Mouse (Mus musculus) forebrain, embryonic 11.5 days (tissue): ENCODE measurements around the gene Card19. TPM values are rescaled to one million over a fixed set of nuclear protein-coding genes. Genes with fewer than 3 reads are reported as not detected.

Source experiments
- ATAC-seq: fragments of 200-750 bp; cut with Nextera tagmentation; replicated peaks from 2 replicates; pipeline ENCODE4 v1.8.0; 2017; ENCODE audit warnings: moderate TSS enrichment; ENCODE audit not compliant: low FRiP score
- DNase-seq: peaks from one replicate; pipeline ENCODE4 v3.0.0-alpha.2; 2017; ENCODE audit warnings: low spot score
- H3K27ac ChIP-seq: fragments of 300-500 bp; sonication (generic); 2 replicates; pipeline ENCODE4 v1.5.1; 2014; ENCODE audit warnings: low read depth, low read length
- H3K27me3 ChIP-seq: fragments of 300-500 bp; sonication (generic); 2 replicates; pipeline ENCODE4 v1.6.1; 2014; ENCODE audit warnings: mild to moderate bottlenecking, low read length, mixed read lengths; ENCODE audit not compliant: control insufficient read depth, insufficient read depth
- H3K36me3 ChIP-seq: fragments of 300-500 bp; sonication (generic); 2 replicates; pipeline ENCODE4 v1.6.1; 2014; ENCODE audit warnings: mild to moderate bottlenecking, low read length, moderate library complexity, mixed read lengths; ENCODE audit not compliant: control insufficient read depth, insufficient read depth
- H3K4me1 ChIP-seq: fragments of 300-500 bp; sonication (generic); replicated peaks from 2 replicates; pipeline ENCODE4 v1.6.1; 2014; ENCODE audit warnings: low read length, mixed read lengths; ENCODE audit not compliant: control insufficient read depth, insufficient read depth
- H3K4me2 ChIP-seq: fragments of 300-500 bp; sonication (generic); 2 replicates; pipeline ENCODE4 v1.6.1; 2014; ENCODE audit warnings: low read depth, mild to moderate bottlenecking, low read length, moderate library complexity, mixed read lengths; ENCODE audit not compliant: severe bottlenecking
- H3K4me3 ChIP-seq: fragments of 300-500 bp; sonication (generic); 2 replicates; pipeline ENCODE4 v1.5.1; 2014; ENCODE audit warnings: low read depth, low read length
- H3K9ac ChIP-seq: fragments of 300-500 bp; sonication (generic); 2 replicates; pipeline ENCODE4 v1.6.1; 2014; ENCODE audit warnings: low read length
- H3K9me3 ChIP-seq: fragments of 300-500 bp; sonication (generic); 2 replicates; pipeline ENCODE4 v1.6.1; 2016; ENCODE audit warnings: low read length, mixed read lengths; ENCODE audit not compliant: control insufficient read depth
- WGBS: fragments of 180-500 bp; shearing (Covaris S2); extraction: QIAGEN DNeasy Blood & Tissue Kit; methylation state at CpG from one replicate; pipeline ENCODE4 v1.1.7; 2014; 5-methylcytosine and 5-hydroxymethylcytosine counted together
- polyA plus RNA-seq: library from polyadenylated mRNA; unstranded; fragments of >200 nt; fragmentation: Nextera tagmentation; extraction: Ambion mirVana; gene quantifications from 2 replicates; pipeline ENCODE4 v1.2.1, GENCODE M21; 2014

Gene Card19
- polyA plus RNA-seq, 1 experiment from 2014 or later = 18.9 TPM

- DNase-seq (no peak), ATAC-seq (no peak)
- Histone ChIP-seq H3K4me2 (no peak overlapping the region), H3K36me3 (no peaks in the 10 kb centered on the region), H3K9ac (no peak overlapping the region), H3K27me3 (no peaks in the 10 kb centered on the region), H3K4me1 (no peaks in the 10 kb centered on the region), H3K9me3 (no peaks in the 10 kb centered on the region), H3K27ac (no peak overlapping the region), H3K4me3 (no peak overlapping the region)
- WGBS = 92% methylated on average over 8 of the region's 8 CpGs
These were observed 22.9 kb upstream of the Card19 start for GRCm38 (mm10) chr13:49238737-49239136.

GRCm38 (mm10) chr13:49237617-49238016, 21.8 kb upstream of the Card19 start:
- Histone ChIP-seq H3K36me3 (no peaks in the 10 kb centered on the region), H3K4me2 (no peak overlapping the region), H3K27me3 (no peaks in the 10 kb centered on the region), H3K27ac (no peak overlapping the region), H3K4me3 (no peak overlapping the region), H3K4me1 (no peaks in the 10 kb centered on the region), H3K9ac (no peak overlapping the region), H3K9me3 (no peaks in the 10 kb centered on the region)
- ATAC-seq (no peak), DNase-seq (no peak)
- WGBS = 90% methylated on average over 8 of the region's 8 CpGs

GRCm38 (mm10) chr13:49234711-49235110, 18.9 kb upstream of the Card19 start:
- H3K4me1 ChIP-seq = no peaks in the 10 kb centered on the region

DNA sequence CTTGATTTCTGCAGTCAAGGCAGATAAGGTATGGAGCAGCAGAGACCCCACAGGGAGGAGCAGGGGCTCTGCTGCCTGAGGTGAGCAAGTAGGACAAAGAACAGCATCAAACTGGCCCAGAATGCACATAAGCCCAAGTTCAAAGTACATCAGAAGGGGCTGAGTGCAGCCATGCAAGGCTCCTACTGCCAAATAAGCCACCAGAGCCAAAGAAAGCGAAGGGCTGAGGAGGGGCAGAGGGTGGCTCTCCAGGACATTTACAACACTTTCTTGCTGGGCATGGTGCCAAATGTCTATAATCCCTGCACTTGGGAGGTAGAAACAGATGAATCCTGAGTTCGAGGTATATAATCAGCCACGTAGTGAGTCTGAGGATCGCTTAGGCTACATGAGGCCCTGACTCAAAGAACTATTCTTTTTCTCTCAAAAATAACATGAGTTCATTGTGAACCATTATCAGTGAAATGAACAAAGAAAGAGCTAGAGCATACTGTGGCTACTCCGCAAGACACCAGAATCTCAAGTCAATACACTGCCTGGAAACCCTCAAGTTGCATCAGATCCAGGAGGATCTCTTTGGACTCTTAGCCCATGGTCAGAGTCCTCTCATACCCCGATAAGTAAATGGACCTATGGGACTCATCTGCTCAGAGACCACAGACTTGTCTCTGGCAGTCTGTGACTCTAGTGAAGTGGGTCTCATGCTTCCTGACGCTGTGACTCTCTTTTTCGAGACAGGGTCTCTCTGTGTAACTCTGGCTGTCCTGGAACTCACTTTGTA, 18.1 kb upstream of the Card19 start:
- ATAC-seq = no peak
- 93% methylated on average over 8 of the region's 8 CpGs for WGBS

More at GRCm38 (mm10) chr13:49234711-49235110, 18.9 kb upstream of the Card19 start:
- Histone ChIP-seq H3K27me3 (no peaks in the 10 kb centered on the region), H3K4me3 (no peak overlapping the region), H3K9ac (no peak overlapping the region), H3K4me2 (no peak overlapping the region), H3K9me3 (no peaks in the 10 kb centered on the region), H3K27ac (no peak overlapping the region), H3K36me3 (no peaks in the 10 kb centered on the region)
- ATAC-seq (no peak), DNase-seq (no peak)
- 95% methylated on average over 4 of the region's 4 CpGs for WGBS

GRCm38 (mm10) chr13:49225633-49226032, 9.8 kb upstream of the Card19 start:
- Histone ChIP-seq H3K36me3 (no peaks in the 10 kb centered on the region), H3K4me1 (no peaks in the 10 kb centered on the region), H3K9ac (no peak overlapping the region), H3K4me3 (no peak overlapping the region), H3K27me3 (no peaks in the 10 kb centered on the region), H3K4me2 (no peak overlapping the region), H3K9me3 (peaks cover 2% of the 10 kb centered on the region; the same call in 1 of the 2 replicates), H3K27ac (no peak overlapping the region)
- ATAC-seq = no peak
- DNase-seq = no peak
- WGBS = 18% methylated on average over 4 of the region's 4 CpGs

More for the DNA sequence above, 18.1 kb upstream of the Card19 start:
- H3K9ac ChIP-seq = no peak overlapping the region
- no peak overlapping the region for H3K4me3 ChIP-seq
- no peak overlapping the region for H3K27ac ChIP-seq
- H3K9me3 ChIP-seq = no peaks in the 10 kb centered on the region
- no peaks in the 10 kb centered on the region for H3K27me3 ChIP-seq
- H3K4me2 ChIP-seq = no peak overlapping the region
- H3K36me3 ChIP-seq = no peaks in the 10 kb centered on the region
- no peak for DNase-seq
- no peaks in the 10 kb centered on the region for H3K4me1 ChIP-seq

DNA sequence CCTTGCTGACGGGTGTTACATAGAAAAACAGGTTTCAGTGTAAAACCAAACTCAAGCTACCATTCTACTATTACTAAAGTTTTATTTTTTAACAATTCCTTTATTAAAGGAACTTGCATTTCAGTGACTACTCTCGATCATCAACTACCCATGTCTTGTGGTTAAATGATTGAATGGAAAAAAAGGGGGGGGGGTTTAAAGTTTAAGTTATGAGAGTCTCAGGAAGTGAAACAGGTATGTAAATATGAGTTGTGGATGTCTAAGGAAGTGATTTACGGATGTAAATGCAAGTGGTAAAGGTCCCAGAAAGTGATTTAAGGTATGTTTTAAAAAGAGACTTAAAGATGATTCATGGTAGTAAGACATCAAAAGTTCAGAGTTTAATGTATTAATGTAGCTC, 9.3 kb upstream of the Card19 start:
- WGBS = 70% methylated on average over 3 of the region's 3 CpGs
- Histone ChIP-seq H3K4me1 (no peaks in the 10 kb centered on the region), H3K4me3 (no peak overlapping the region), H3K27ac (no peak overlapping the region), H3K9ac (no peak overlapping the region), H3K27me3 (no peaks in the 10 kb centered on the region), H3K4me2 (no peak overlapping the region), H3K36me3 (no peaks in the 10 kb centered on the region), H3K9me3 (peaks cover 2% of the 10 kb centered on the region; the same call in 1 of the 2 replicates)
- no peak for DNase-seq
- no peak for ATAC-seq

DNA sequence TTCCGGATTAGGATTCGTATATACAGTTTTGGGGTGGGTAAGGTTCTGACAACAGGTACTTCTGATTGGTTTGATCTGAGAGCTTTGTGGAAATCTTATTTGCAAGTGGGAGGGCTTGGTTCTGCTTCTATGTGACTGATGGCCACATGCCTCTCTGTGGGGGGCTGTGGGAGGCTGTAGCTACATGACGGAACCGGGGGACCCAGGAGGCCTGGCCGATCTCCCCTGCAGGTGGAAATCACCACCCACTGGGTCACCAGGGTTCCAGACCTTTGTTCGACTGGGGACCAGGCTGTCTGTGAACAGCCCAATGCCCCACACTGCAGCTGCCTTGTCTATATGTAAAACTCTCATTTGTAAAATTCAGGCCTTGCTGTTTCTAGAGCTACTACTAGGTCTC, 8.9 kb upstream of the Card19 start:
- H3K4me3 ChIP-seq = no peak overlapping the region
- peaks cover 2% of the 10 kb centered on the region; the same call in 1 of the 2 replicates for H3K9me3 ChIP-seq
- H3K36me3 ChIP-seq = no peaks in the 10 kb centered on the region
- H3K27ac ChIP-seq = no peak overlapping the region
- no peaks in the 10 kb centered on the region for H3K27me3 ChIP-seq
- ATAC-seq (no peak), DNase-seq (no peak)
- 20% methylated on average over 6 of the region's 6 CpGs for WGBS
- no peak overlapping the region for H3K9ac ChIP-seq
- H3K4me2 ChIP-seq = no peak overlapping the region
- no peaks in the 10 kb centered on the region for H3K4me1 ChIP-seq

DNA sequence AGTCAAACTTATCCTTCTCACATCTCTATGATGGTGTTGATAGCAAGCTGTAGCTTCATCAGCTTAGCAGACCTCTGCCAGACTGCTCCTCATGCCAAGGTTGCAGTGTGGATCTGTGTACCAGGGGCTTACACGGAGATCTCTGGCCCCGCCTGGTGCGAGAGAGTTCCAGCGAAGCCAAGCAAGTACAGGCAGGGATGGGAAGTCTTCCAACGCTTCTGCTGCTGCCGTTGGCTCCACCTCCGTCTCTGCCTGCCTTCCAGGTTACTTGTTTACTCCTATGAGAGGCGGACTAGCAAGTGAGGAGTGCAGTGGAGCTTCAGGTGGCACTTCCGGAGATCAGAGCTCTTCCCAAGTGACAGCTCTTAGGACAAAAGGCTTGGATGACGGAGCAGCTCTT, 8.5 kb upstream of the Card19 start:
- no peak for DNase-seq
- ATAC-seq = no peak
- 18% methylated on average over 10 of the region's 10 CpGs for WGBS
- Histone ChIP-seq H3K9ac (no peak overlapping the region), H3K36me3 (no peaks in the 10 kb centered on the region), H3K27me3 (no peaks in the 10 kb centered on the region), H3K4me3 (no peak overlapping the region), H3K9me3 (peaks cover 2% of the 10 kb centered on the region; the same call in 1 of the 2 replicates), H3K4me2 (no peak overlapping the region), H3K27ac (no peak overlapping the region), H3K4me1 (no peaks in the 10 kb centered on the region)

DNA sequence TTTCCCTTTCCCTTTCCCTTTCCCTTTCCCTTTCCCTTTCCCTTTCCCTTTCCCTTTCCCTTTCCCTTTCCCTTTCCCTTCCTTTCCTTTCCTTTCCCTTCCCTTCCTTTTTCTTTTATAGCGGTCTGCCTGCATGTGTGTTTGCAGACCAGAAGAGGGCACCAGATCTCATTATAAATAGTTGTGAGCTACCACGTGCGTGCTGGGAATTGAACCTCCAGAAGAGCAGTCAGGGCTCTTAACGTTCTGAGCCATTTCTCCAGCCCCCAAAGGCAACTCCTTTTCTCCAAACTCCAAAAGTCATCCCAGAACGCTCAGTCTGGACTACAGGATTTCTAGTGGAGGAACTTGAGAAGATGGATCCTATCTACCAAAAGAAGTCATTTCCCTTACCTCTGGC, 5.1 kb upstream of the Card19 start:
- Histone ChIP-seq H3K27ac (no peak overlapping the region), H3K4me2 (no peak overlapping the region), H3K9ac (no peak overlapping the region), H3K4me3 (no peak overlapping the region), H3K36me3 (no peaks in the 10 kb centered on the region), H3K27me3 (no peaks in the 10 kb centered on the region), H3K4me1 (peaks cover 5% of the 10 kb centered on the region; the same call in 1 of the 2 replicates), H3K9me3 (peaks cover 2% of the 10 kb centered on the region; the same call in 1 of the 2 replicates)
- WGBS = 29% methylated on average over 5 of the region's 5 CpGs
- ATAC-seq (no peak), DNase-seq (no peak)
